Mouse (Mus musculus): ENCODE measurements around the gene Gm20916. TPM values are rescaled to one million over a fixed set of nuclear protein-coding genes. Genes with fewer than 3 reads are reported as not detected.
"Not testable (repeated sequence)": the region's sequence is repeated elsewhere in the genome, so short reads cannot be mapped to it uniquely, and the experiment has no call there.

Gene Gm20916
- total RNA-seq (2021) = not detected

DNA sequence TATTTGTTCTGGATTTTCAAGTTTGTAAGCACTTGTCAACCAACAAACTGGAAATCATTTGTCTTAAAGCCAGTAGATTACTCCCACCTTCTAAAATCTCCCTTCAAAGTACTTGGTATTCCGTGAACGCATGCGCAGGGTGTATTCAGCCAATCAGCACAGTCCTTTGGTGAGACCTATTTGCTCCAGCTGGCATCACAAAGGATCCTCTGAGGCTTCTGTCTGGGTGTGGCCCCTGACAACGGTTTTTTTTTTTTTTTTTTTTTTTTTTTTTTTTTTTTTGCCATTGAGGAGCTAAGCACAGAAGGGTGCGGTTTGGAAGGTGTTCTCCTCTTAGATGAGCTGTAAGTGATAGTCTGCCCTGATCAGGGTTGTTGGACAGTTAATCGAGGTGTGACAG is at the start of gene Gm20916:
TSS of gene Gm20916 (plus strand) at position 301 of the 400 bp plus-strand sequence.
- DNase-seq = not testable (repeated sequence)

Other genes starting within 250 kb of the Gm20916 start
- gene Gm20917, start 168.4 kb upstream of the Gm20916 start, total RNA-seq (2021) = not detected